Mouse (Mus musculus): Measurements from ENCODE around the gene Rabepk. TPM values are rescaled to one million over a fixed set of nuclear protein-coding genes. Genes with fewer than 3 reads are reported as not detected.
"Not testable (repeated sequence)": the region's sequence is repeated elsewhere in the genome, so short reads cannot be mapped to it uniquely, and the experiment has no call there.

The Rabepk gene
- total RNA-seq, 2 experiments from 2014 or later = 11.4 to 18.5 TPM

GRCm38 (mm10) chr2:34805364-34805950 is 5.7 kb upstream of the Rabepk start:
- no peak for ATAC-seq (ENCODE audit: poor library complexity, severe bottlenecking)

- no peak for ATAC-seq (ENCODE audit: poor library complexity, severe bottlenecking)
Measured at GRCm38 (mm10) chr2:34804815-34805214, 5.1 kb upstream of the Rabepk start.

- ATAC-seq (ENCODE audit: poor library complexity, severe bottlenecking) = no peak
Measured at GRCm38 (mm10) chr2:34804172-34804571, 4.5 kb upstream of the Rabepk start.

GRCm38 (mm10) chr2:34803746-34804145 is 4.0 kb upstream of the Rabepk start:
- no peak for ATAC-seq (ENCODE audit: poor library complexity, severe bottlenecking)

GRCm38 (mm10) chr2:34802565-34803245 is 3.0 kb upstream of the Rabepk start:
- peak; percentile 36 for ATAC-seq (ENCODE audit: poor library complexity, severe bottlenecking)

GRCm38 (mm10) chr2:34801516-34802482 is 2.1 kb upstream of the Rabepk start:
- peak; percentile 89 for ATAC-seq (ENCODE audit: poor library complexity, severe bottlenecking)

- ATAC-seq (ENCODE audit: poor library complexity, severe bottlenecking) = no peak
Measured at GRCm38 (mm10) chr2:34800371-34800770, 659 bp upstream of the Rabepk start.

GRCm38 (mm10) chr2:34795426-34795825 is 4.3 kb downstream of the Rabepk start:
- ATAC-seq (ENCODE audit: poor library complexity, severe bottlenecking) = no peak

- no peak for ATAC-seq (ENCODE audit: poor library complexity, severe bottlenecking)
Measured at GRCm38 (mm10) chr2:34794511-34794910, 5.2 kb downstream of the Rabepk start.

- ATAC-seq (ENCODE audit: poor library complexity, severe bottlenecking) = not testable (repeated sequence)
Measured at GRCm38 (mm10) chr2:34792543-34792942, 7.2 kb downstream of the Rabepk start.

- peak; percentile 97 for ATAC-seq (ENCODE audit: poor library complexity, severe bottlenecking)
Measured at GRCm38 (mm10) chr2:34790282-34790681, 9.4 kb downstream of the Rabepk start.

GRCm38 (mm10) chr2:34784085-34784484 is 15.6 kb downstream of the Rabepk start:
- ATAC-seq (ENCODE audit: poor library complexity, severe bottlenecking) = peak; percentile 91

GRCm38 (mm10) chr2:34783064-34784020 is 16.4 kb downstream of the Rabepk start:
- ATAC-seq (ENCODE audit: poor library complexity, severe bottlenecking) = peak; percentile 60

- no peak for ATAC-seq (ENCODE audit: poor library complexity, severe bottlenecking)
Measured at GRCm38 (mm10) chr2:34777237-34777868, 22.4 kb downstream of the Rabepk start.

- no peak for ATAC-seq (ENCODE audit: poor library complexity, severe bottlenecking)
Measured at GRCm38 (mm10) chr2:34774493-34774892, 25.2 kb downstream of the Rabepk start.

- ATAC-seq (ENCODE audit: poor library complexity, severe bottlenecking) = no peak
Measured at GRCm38 (mm10) chr2:34773673-34774072, 26.0 kb downstream of the Rabepk start.

- peak; percentile 39 for ATAC-seq (ENCODE audit: poor library complexity, severe bottlenecking)
Measured at GRCm38 (mm10) chr2:34772252-34773235, 27.2 kb downstream of the Rabepk start.

GRCm38 (mm10) chr2:34771368-34772226 is 28.1 kb downstream of the Rabepk start, which contains the start of gene Hspa5:
Gene Hspa5 (plus strand): TSS chr2:34771970.
- peak; percentile 88 for ATAC-seq (ENCODE audit: poor library complexity, severe bottlenecking)

Measured in megakaryocyte, adult 5-6 weeks (primary cell).